Mouse (Mus musculus): ENCODE results near the gene Ffar2. TPM values are rescaled to one million over a fixed set of nuclear protein-coding genes. Genes with fewer than 3 reads are reported as not detected.

Ffar2 gene
- polyA plus RNA-seq, 1 experiment = 18.3 TPM

- Histone ChIP-seq H3K4me3 (replicated peaks; ENCODE audit: control insufficient read depth, low read depth, low read length) (no peak overlapping the region), H3K27ac (ENCODE audit: control insufficient read depth, insufficient read depth, low read depth, low read length, poor library complexity) (no peak overlapping the region), H3K4me1 (ENCODE audit: control insufficient read depth, insufficient read depth, low read length) (no peaks in the 10 kb centered on the region; the same call in 1 of the 2 replicates)
- 87% methylated on average over 1 of the region's 1 CpGs for WGBS
- TF ChIP-seq POLR2A (IDR thresholded peaks at IDR 0.05; ENCODE audit: borderline replicate concordance, control insufficient read depth, low read depth, low read length) = no peak
- no peak for TF ChIP-seq CTCF (IDR thresholded peaks at IDR 0.05; ENCODE audit: control insufficient read depth, insufficient read depth, low read length)
Measured at GRCm38 (mm10) chr7:30851421-30851820, 27.8 kb upstream of the Ffar2 start.

- Histone ChIP-seq H3K4me3 (replicated peaks; ENCODE audit: control insufficient read depth, low read depth, low read length) (no peak overlapping the region), H3K27ac (ENCODE audit: control insufficient read depth, insufficient read depth, low read depth, low read length, poor library complexity) (no peak overlapping the region), H3K4me1 (ENCODE audit: control insufficient read depth, insufficient read depth, low read length) (peaks cover under 1% of the 10 kb centered on the region; the same call in 1 of the 2 replicates)
- TF ChIP-seq CTCF (IDR thresholded peaks at IDR 0.05; ENCODE audit: control insufficient read depth, insufficient read depth, low read length) (no peak), POLR2A (IDR thresholded peaks at IDR 0.05; ENCODE audit: borderline replicate concordance, control insufficient read depth, low read depth, low read length) (no peak)
- 82% methylated on average over 6 of the region's 6 CpGs for WGBS
Measured at GRCm38 (mm10) chr7:30847934-30848333, 24.4 kb upstream of the Ffar2 start.

- Histone ChIP-seq H3K4me3 (replicated peaks; ENCODE audit: control insufficient read depth, low read depth, low read length) (no peak overlapping the region), H3K4me1 (ENCODE audit: control insufficient read depth, insufficient read depth, low read length) (peaks cover 4% of the 10 kb centered on the region; the same call in 1 of the 2 replicates), H3K27ac (ENCODE audit: control insufficient read depth, insufficient read depth, low read depth, low read length, poor library complexity) (no peak overlapping the region)
- TF ChIP-seq CTCF (IDR thresholded peaks at IDR 0.05; ENCODE audit: control insufficient read depth, insufficient read depth, low read length) = no peak
- TF ChIP-seq POLR2A (IDR thresholded peaks at IDR 0.05; ENCODE audit: borderline replicate concordance, control insufficient read depth, low read depth, low read length) = no peak
- 80% methylated on average over 5 of the region's 5 CpGs for WGBS
Measured at GRCm38 (mm10) chr7:30847386-30847785, 23.8 kb upstream of the Ffar2 start.

GRCm38 (mm10) chr7:30846505-30847053 lies 23.0 kb upstream of the Ffar2 start:
- Histone ChIP-seq H3K4me1 (ENCODE audit: control insufficient read depth, insufficient read depth, low read length) (peaks cover 7% of the 10 kb centered on the region; the same call in 1 of the 2 replicates), H3K4me3 (replicated peaks; ENCODE audit: control insufficient read depth, low read depth, low read length) (no peak overlapping the region), H3K27ac (ENCODE audit: control insufficient read depth, insufficient read depth, low read depth, low read length, poor library complexity) (no peak overlapping the region)
- WGBS = 39% methylated on average over 2 of the region's 2 CpGs
- no peak for TF ChIP-seq POLR2A (IDR thresholded peaks at IDR 0.05; ENCODE audit: borderline replicate concordance, control insufficient read depth, low read depth, low read length)
- no peak for TF ChIP-seq CTCF (IDR thresholded peaks at IDR 0.05; ENCODE audit: control insufficient read depth, insufficient read depth, low read length)

- 62% methylated on average over 7 of the region's 7 CpGs for WGBS
- TF ChIP-seq POLR2A (IDR thresholded peaks at IDR 0.05; ENCODE audit: borderline replicate concordance, control insufficient read depth, low read depth, low read length) (no peak), CTCF (IDR thresholded peaks at IDR 0.05; ENCODE audit: control insufficient read depth, insufficient read depth, low read length) (no peak)
- peaks cover 7% of the 10 kb centered on the region; the same call in 1 of the 2 replicates for H3K4me1 ChIP-seq (ENCODE audit: control insufficient read depth, insufficient read depth, low read length)
- H3K27ac ChIP-seq (ENCODE audit: control insufficient read depth, insufficient read depth, low read depth, low read length, poor library complexity) = no peak overlapping the region
- no peak overlapping the region for H3K4me3 ChIP-seq (replicated peaks; ENCODE audit: control insufficient read depth, low read depth, low read length)
Measured at GRCm38 (mm10) chr7:30844676-30845297, 21.2 kb upstream of the Ffar2 start.

- WGBS = 3% methylated on average over 5 of the region's 5 CpGs
- Histone ChIP-seq H3K4me1 (ENCODE audit: control insufficient read depth, insufficient read depth, low read length) (peaks cover 7% of the 10 kb centered on the region; the same call in 1 of the 2 replicates), H3K4me3 (replicated peaks; ENCODE audit: control insufficient read depth, low read depth, low read length) (no peak overlapping the region), H3K27ac (ENCODE audit: control insufficient read depth, insufficient read depth, low read depth, low read length, poor library complexity) (no peak overlapping the region)
- TF ChIP-seq POLR2A (IDR thresholded peaks at IDR 0.05; ENCODE audit: borderline replicate concordance, control insufficient read depth, low read depth, low read length) (no peak), CTCF (IDR thresholded peaks at IDR 0.05; ENCODE audit: control insufficient read depth, insufficient read depth, low read length) (no peak)
Measured at GRCm38 (mm10) chr7:30842092-30842491, 18.5 kb upstream of the Ffar2 start.

- no peak for TF ChIP-seq POLR2A (IDR thresholded peaks at IDR 0.05; ENCODE audit: borderline replicate concordance, control insufficient read depth, low read depth, low read length)
- no peak for TF ChIP-seq CTCF (IDR thresholded peaks at IDR 0.05; ENCODE audit: control insufficient read depth, insufficient read depth, low read length)
- no peak overlapping the region for H3K4me3 ChIP-seq (replicated peaks; ENCODE audit: control insufficient read depth, low read depth, low read length)
- no peak overlapping the region for H3K27ac ChIP-seq (ENCODE audit: control insufficient read depth, insufficient read depth, low read depth, low read length, poor library complexity)
- H3K4me1 ChIP-seq (ENCODE audit: control insufficient read depth, insufficient read depth, low read length) = peaks cover 7% of the 10 kb centered on the region; the same call in 1 of the 2 replicates
- 69% methylated on average over 4 of the region's 4 CpGs for WGBS
Measured at GRCm38 (mm10) chr7:30841379-30841778, 17.8 kb upstream of the Ffar2 start.

GRCm38 (mm10) chr7:30840306-30840705 lies 16.7 kb upstream of the Ffar2 start:
- TF ChIP-seq CTCF (IDR thresholded peaks at IDR 0.05; ENCODE audit: control insufficient read depth, insufficient read depth, low read length) (no peak), POLR2A (IDR thresholded peaks at IDR 0.05; ENCODE audit: borderline replicate concordance, control insufficient read depth, low read depth, low read length) (no peak)
- Histone ChIP-seq H3K27ac (ENCODE audit: control insufficient read depth, insufficient read depth, low read depth, low read length, poor library complexity) (no peak overlapping the region), H3K4me3 (replicated peaks; ENCODE audit: control insufficient read depth, low read depth, low read length) (no peak overlapping the region), H3K4me1 (ENCODE audit: control insufficient read depth, insufficient read depth, low read length) (peaks cover 7% of the 10 kb centered on the region; the same call in 1 of the 2 replicates)
- 75% methylated on average over 3 of the region's 3 CpGs for WGBS
